Mouse (Mus musculus): ENCODE data around the gene Tnfsf18. TPM values are rescaled to one million over a fixed set of nuclear protein-coding genes. Genes with fewer than 3 reads are reported as not detected.

Tnfsf18 gene
- polyA plus RNA-seq (2014; fragmentation: Nextera tagmentation; extraction: Ambion mirVana) = 0.18 and 0.29 TPM in 2 replicates

DNA sequence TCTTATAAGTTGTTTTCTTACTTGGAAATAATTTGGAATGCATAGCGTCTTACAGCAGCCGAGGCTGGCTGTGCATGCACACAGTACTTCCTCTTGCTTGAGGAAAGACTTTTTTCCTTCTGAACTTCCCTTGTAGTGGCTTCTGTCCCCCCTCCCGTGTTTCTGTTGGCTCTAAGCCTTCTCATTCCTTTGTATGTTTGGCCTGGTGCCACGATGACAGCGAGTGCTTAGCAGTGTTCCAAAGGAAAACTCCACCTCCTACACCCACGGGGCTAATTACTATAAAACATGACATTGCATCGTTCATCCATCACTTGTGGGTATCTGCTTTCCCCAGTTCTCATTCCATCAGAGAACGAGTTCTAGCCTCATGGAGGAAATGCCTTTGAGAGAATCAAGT, at the start of gene Tnfsf18:
Tnfsf18 (plus strand) TSS at position 313 of the 400 bp plus-strand sequence.
- peak; percentile 91 for DNase-seq (ENCODE audit: low spot score)

DNA sequence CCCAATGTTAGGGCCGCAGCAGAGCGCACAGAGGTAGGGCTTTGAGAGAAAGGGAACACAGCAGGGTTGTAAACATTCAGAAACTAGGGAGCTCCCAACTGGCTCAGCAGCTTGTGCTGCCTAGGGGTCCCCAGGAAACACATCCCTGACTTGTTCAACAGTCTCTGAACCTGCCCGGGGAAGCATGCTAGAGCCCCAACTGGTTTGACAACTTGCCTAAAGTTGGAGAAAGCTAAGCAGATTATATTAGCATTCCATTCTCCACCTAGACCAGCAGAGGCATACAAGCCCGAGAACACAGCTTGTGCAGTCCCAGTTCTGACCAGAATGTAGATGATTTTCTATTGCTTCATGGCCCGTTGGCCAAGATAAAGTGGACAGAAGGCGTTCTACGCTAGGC, 49.6 kb upstream of the Tnfsf18 start:
- Histone ChIP-seq H3K36me3 (ENCODE audit: control insufficient read depth, insufficient read depth, low read length) (no peaks in the 10 kb centered on the region), H3K9ac (ENCODE audit: low read depth, low read length) (no peak overlapping the region), H3K27ac (replicated peaks; ENCODE audit: low read depth, low read length) (no peak overlapping the region), H3K4me3 (ENCODE audit: low read depth, low read length) (no peak overlapping the region), H3K9me3 (ENCODE audit: control insufficient read depth, low read length) (no peaks in the 10 kb centered on the region), H3K4me2 (ENCODE audit: low read depth, low read length) (no peak overlapping the region), H3K4me1 (ENCODE audit: control insufficient read depth, insufficient read depth, low read length) (no peaks in the 10 kb centered on the region), H3K27me3 (replicated peaks; ENCODE audit: control insufficient read depth, insufficient read depth, low read length) (no peaks in the 10 kb centered on the region)
- ATAC-seq (ENCODE audit: low read depth) = peak; percentile 94
- peak; percentile 91 for DNase-seq (ENCODE audit: low spot score)
- 73% methylated on average over 7 of the region's 7 CpGs for WGBS

More for the DNA sequence above, at the start of gene Tnfsf18:
- no peak within 1 kb of the TSS for H3K9ac ChIP-seq (ENCODE audit: low read depth, low read length)
- H3K9me3 ChIP-seq (ENCODE audit: control insufficient read depth, low read length) = no peaks in the 10 kb centered on the region
- no peak within 1 kb of the TSS for H3K4me2 ChIP-seq (ENCODE audit: low read depth, low read length)
- H3K36me3 ChIP-seq (ENCODE audit: control insufficient read depth, insufficient read depth, low read length) = no peaks in the 10 kb centered on the region
- no peaks in the 10 kb centered on the region for H3K27me3 ChIP-seq (replicated peaks; ENCODE audit: control insufficient read depth, insufficient read depth, low read length)
- H3K4me1 ChIP-seq (ENCODE audit: control insufficient read depth, insufficient read depth, low read length) = 0 out of 2 replicates have a peak, but pooled peaks cover 3% of the 10 kb centered on the region
- H3K27ac ChIP-seq (replicated peaks; ENCODE audit: low read depth, low read length) = no peak within 1 kb of the TSS
- ATAC-seq (ENCODE audit: low read depth) = peak; percentile 72; the same call in 1 of the 2 replicates
- 16% methylated on average over 8 of the region's 8 CpGs for WGBS
- no peak within 1 kb of the TSS for H3K4me3 ChIP-seq (ENCODE audit: low read depth, low read length)

DNA sequence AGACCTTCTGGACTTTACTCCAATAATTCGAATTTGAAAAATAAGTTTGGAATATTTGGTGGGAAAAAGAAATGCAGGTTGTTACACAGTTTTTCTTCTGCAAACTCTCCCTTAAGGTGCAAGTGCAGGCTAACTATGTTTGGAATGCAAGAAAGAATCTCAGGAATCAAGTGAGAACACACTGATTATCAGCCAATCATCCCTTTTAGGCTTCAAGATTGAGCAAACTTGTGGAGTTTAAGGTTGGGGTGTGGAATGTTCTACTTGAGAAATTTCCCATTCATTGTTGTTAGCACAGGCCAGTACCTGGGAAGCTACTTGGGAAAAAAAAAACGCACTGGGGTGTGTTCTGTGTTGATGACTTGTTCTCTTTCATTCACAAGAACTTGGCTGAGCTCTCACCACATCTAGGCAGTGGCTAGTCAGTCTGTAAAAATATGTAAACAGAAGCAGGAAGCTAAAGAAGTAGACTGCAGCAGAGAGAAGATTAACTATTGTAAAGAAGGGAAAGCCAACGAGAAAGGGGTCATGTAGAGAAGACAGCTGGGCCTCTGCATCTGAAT, 42.7 kb upstream of the Tnfsf18 start:
- Histone ChIP-seq H3K27me3 (replicated peaks; ENCODE audit: control insufficient read depth, insufficient read depth, low read length) (no peaks in the 10 kb centered on the region), H3K36me3 (ENCODE audit: control insufficient read depth, insufficient read depth, low read length) (no peaks in the 10 kb centered on the region), H3K9me3 (ENCODE audit: control insufficient read depth, low read length) (no peaks in the 10 kb centered on the region), H3K9ac (ENCODE audit: low read depth, low read length) (no peak overlapping the region), H3K27ac (replicated peaks; ENCODE audit: low read depth, low read length) (no peak overlapping the region), H3K4me1 (ENCODE audit: control insufficient read depth, insufficient read depth, low read length) (no peaks in the 10 kb centered on the region), H3K4me2 (ENCODE audit: low read depth, low read length) (no peak overlapping the region), H3K4me3 (ENCODE audit: low read depth, low read length) (no peak overlapping the region)
- no peak for ATAC-seq (ENCODE audit: low read depth)
- DNase-seq (ENCODE audit: low spot score) = peak; percentile 35
- WGBS = 38% methylated on average over 3 of the region's 3 CpGs

DNA sequence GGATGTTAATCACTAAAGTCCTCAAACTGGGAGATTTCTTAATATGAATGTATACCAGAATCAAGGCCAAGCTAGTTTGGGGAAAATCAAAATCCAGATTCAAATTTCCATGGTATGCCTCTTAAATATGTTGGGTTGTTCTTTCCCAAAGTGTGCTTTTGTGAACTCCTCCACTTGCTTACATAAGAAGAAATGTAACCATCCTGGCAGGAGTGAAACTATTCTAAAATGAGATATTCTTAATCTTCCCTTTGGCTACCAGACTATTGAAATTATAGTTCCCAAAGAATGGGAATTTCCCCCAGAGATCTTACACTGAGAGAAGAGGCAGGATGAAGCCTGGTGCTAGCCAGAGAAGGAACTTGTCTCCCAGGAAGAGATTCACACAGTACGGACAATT, 42.2 kb upstream of the Tnfsf18 start:
- H3K4me2 ChIP-seq (ENCODE audit: low read depth, low read length) = no peak overlapping the region
- ATAC-seq (ENCODE audit: low read depth) (no peak), DNase-seq (ENCODE audit: low spot score) (no peak)
- H3K4me3 ChIP-seq (ENCODE audit: low read depth, low read length) = no peak overlapping the region
- H3K4me1 ChIP-seq (ENCODE audit: control insufficient read depth, insufficient read depth, low read length) = no peaks in the 10 kb centered on the region
- H3K9ac ChIP-seq (ENCODE audit: low read depth, low read length) = no peak overlapping the region
- 88% methylated on average over 1 of the region's 1 CpGs for WGBS
- H3K27me3 ChIP-seq (replicated peaks; ENCODE audit: control insufficient read depth, insufficient read depth, low read length) = no peaks in the 10 kb centered on the region
- H3K27ac ChIP-seq (replicated peaks; ENCODE audit: low read depth, low read length) = no peak overlapping the region
- H3K9me3 ChIP-seq (ENCODE audit: control insufficient read depth, low read length) = no peaks in the 10 kb centered on the region
- no peaks in the 10 kb centered on the region for H3K36me3 ChIP-seq (ENCODE audit: control insufficient read depth, insufficient read depth, low read length)

DNA sequence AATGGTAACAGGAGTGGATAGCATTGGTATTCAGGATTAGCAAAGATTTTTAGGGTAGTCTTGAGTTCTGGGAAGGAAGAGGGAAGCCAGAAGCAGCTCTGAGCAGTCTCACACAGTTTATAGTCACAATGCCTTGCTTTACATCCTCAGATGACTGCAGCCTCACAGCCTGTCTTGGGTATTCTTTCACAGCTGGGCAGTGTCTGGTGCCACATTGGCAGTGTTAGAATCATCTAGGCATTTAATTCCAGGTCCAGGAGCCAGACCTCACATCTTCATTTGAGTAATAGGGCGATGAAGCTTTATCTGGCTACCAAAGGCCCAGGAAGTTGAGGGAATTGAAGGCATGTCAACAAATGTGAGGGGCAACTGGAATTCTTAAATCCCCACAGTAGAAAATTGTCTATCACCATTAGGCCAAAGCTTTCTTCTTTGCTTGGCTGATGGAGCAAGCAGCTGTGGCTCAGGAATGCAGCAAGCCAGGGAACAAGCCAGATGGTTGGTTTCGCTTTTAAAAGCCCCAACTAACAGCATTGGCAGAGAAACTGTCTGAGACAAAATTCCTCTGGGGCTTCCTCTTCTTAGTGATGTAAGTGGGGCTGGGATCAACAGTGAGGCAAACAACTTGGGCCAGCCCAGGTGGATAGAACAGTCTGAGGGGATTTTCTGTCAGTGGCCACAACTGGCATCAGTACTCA, 30.9 kb upstream of the Tnfsf18 start:
- Histone ChIP-seq H3K4me1 (ENCODE audit: control insufficient read depth, insufficient read depth, low read length) (peaks cover 5% of the 10 kb centered on the region; the same call in 1 of the 2 replicates), H3K9ac (ENCODE audit: low read depth, low read length) (no peak overlapping the region), H3K27me3 (replicated peaks; ENCODE audit: control insufficient read depth, insufficient read depth, low read length) (no peaks in the 10 kb centered on the region), H3K27ac (replicated peaks; ENCODE audit: low read depth, low read length) (peak overlapping the region; percentile 63; the same call in 1 of the 2 replicates), H3K4me2 (ENCODE audit: low read depth, low read length) (no peak overlapping the region), H3K9me3 (ENCODE audit: control insufficient read depth, low read length) (0 out of 2 replicates have a peak, but pooled peaks cover 2% of the 10 kb centered on the region), H3K36me3 (ENCODE audit: control insufficient read depth, insufficient read depth, low read length) (no peaks in the 10 kb centered on the region), H3K4me3 (ENCODE audit: low read depth, low read length) (no peak overlapping the region)
- WGBS = 39% methylated on average over 2 of the region's 2 CpGs
- peak; percentile 91 for DNase-seq (ENCODE audit: low spot score)
- peak; percentile 88 for ATAC-seq (ENCODE audit: low read depth)

DNA sequence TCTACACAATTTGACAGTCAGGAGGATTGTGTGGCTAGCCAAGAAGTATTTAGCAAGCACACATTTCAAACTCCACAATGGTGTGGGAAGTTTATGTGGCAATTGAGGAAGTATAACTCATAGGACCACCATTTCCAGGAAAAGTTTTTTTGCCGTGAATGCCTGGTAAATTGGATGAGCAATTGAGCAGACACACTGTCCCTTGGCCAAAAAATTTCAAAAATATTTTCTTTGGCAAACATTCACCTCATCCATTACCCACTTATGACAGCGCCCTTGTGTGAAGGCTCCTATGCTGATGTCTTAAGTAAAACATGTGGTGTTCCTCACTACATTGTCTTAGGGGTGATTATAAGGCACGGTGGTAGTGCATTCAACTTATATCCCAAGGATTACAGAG, 17.2 kb upstream of the Tnfsf18 start:
- 72% methylated on average over 3 of the region's 3 CpGs for WGBS
- no peaks in the 10 kb centered on the region for H3K9me3 ChIP-seq (ENCODE audit: control insufficient read depth, low read length)
- DNase-seq (ENCODE audit: low spot score) (no peak), ATAC-seq (ENCODE audit: low read depth) (no peak)
- no peak overlapping the region for H3K4me2 ChIP-seq (ENCODE audit: low read depth, low read length)
- no peaks in the 10 kb centered on the region for H3K27me3 ChIP-seq (replicated peaks; ENCODE audit: control insufficient read depth, insufficient read depth, low read length)
- no peaks in the 10 kb centered on the region for H3K36me3 ChIP-seq (ENCODE audit: control insufficient read depth, insufficient read depth, low read length)
- H3K4me3 ChIP-seq (ENCODE audit: low read depth, low read length) = no peak overlapping the region
- no peaks in the 10 kb centered on the region for H3K4me1 ChIP-seq (ENCODE audit: control insufficient read depth, insufficient read depth, low read length)
- H3K9ac ChIP-seq (ENCODE audit: low read depth, low read length) = no peak overlapping the region
- H3K27ac ChIP-seq (replicated peaks; ENCODE audit: low read depth, low read length) = no peak overlapping the region

DNA sequence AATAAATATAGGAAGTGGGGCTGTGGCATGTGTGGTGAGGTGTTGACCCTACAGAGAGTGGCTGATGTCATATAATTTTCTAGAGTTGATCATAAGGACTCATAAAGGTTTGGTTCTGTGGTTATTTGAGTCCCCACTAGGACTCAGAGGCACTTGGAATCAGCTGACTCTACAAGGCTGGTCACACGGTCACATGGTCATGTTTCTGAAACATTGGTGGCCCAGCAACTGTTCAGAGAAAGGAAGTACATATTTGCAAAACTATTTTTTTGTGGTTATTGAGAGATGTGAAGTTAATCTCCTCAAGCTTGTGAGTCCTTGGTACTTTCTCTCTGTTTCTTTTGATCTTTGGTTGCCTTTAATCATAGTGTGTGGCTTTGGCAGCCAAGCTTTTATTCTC, 14.6 kb upstream of the Tnfsf18 start:
- no peak overlapping the region for H3K4me2 ChIP-seq (ENCODE audit: low read depth, low read length)
- ATAC-seq (ENCODE audit: low read depth) = no peak
- no peaks in the 10 kb centered on the region for H3K9me3 ChIP-seq (ENCODE audit: control insufficient read depth, low read length)
- H3K27me3 ChIP-seq (replicated peaks; ENCODE audit: control insufficient read depth, insufficient read depth, low read length) = no peaks in the 10 kb centered on the region
- no peak overlapping the region for H3K27ac ChIP-seq (replicated peaks; ENCODE audit: low read depth, low read length)
- no peak overlapping the region for H3K4me3 ChIP-seq (ENCODE audit: low read depth, low read length)
- H3K4me1 ChIP-seq (ENCODE audit: control insufficient read depth, insufficient read depth, low read length) = no peaks in the 10 kb centered on the region
- no peak overlapping the region for H3K9ac ChIP-seq (ENCODE audit: low read depth, low read length)
- H3K36me3 ChIP-seq (ENCODE audit: control insufficient read depth, insufficient read depth, low read length) = no peaks in the 10 kb centered on the region
- 75% methylated on average over 1 of the region's 1 CpGs for WGBS
- DNase-seq (ENCODE audit: low spot score) = peak; percentile 35

DNA sequence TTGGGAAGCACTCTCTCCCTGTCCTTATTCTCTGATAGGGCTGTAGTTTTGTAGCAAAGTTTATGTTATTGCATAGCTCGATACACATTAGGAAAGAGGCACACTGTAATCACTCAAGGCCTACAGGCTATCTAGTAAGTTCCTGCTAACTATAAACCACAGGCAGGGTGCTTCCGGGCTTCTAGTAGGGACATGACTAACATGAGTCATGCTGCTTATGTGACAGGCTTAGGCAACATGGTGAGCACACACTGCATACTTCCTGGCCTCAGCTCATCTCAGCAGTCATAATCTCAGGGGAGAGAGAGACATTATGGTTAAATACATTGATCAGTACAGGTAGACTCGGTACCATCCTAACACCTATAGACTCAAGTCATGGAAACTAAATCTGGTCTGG, 12.2 kb upstream of the Tnfsf18 start:
- no peak for ATAC-seq (ENCODE audit: low read depth)
- Histone ChIP-seq H3K9me3 (ENCODE audit: control insufficient read depth, low read length) (no peaks in the 10 kb centered on the region), H3K27me3 (replicated peaks; ENCODE audit: control insufficient read depth, insufficient read depth, low read length) (no peaks in the 10 kb centered on the region), H3K4me1 (ENCODE audit: control insufficient read depth, insufficient read depth, low read length) (no peaks in the 10 kb centered on the region), H3K4me3 (ENCODE audit: low read depth, low read length) (no peak overlapping the region), H3K9ac (ENCODE audit: low read depth, low read length) (no peak overlapping the region), H3K36me3 (ENCODE audit: control insufficient read depth, insufficient read depth, low read length) (no peaks in the 10 kb centered on the region), H3K27ac (replicated peaks; ENCODE audit: low read depth, low read length) (no peak overlapping the region), H3K4me2 (ENCODE audit: low read depth, low read length) (no peak overlapping the region)
- WGBS = 84% methylated on average over 3 of the region's 3 CpGs
- no peak for DNase-seq (ENCODE audit: low spot score)

DNA sequence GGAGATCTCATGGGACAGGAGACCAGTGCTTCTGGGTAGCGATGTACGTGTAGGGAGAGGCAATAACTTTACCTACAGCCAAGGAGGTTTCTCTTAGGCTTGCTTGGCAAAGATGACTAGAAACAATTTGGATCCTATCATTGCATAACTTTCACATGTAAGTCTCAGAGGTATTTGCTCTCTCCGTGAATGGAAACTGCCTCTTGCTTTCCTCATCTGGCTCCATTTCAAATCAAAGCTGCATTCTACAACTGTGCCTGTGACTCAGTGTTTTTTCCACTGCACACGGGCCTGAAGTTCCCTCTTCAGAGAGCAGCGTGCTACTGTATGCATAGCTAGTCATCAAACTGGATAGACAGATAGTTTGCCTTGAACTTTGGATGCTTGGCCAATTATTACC, 7.4 kb upstream of the Tnfsf18 start:
- ATAC-seq (ENCODE audit: low read depth) (no peak), DNase-seq (ENCODE audit: low spot score) (peak; percentile 19)
- Histone ChIP-seq H3K36me3 (ENCODE audit: control insufficient read depth, insufficient read depth, low read length) (no peaks in the 10 kb centered on the region), H3K9ac (ENCODE audit: low read depth, low read length) (no peak overlapping the region), H3K4me2 (ENCODE audit: low read depth, low read length) (no peak overlapping the region), H3K9me3 (ENCODE audit: control insufficient read depth, low read length) (no peaks in the 10 kb centered on the region), H3K4me3 (ENCODE audit: low read depth, low read length) (no peak overlapping the region), H3K4me1 (ENCODE audit: control insufficient read depth, insufficient read depth, low read length) (no peaks in the 10 kb centered on the region), H3K27ac (replicated peaks; ENCODE audit: low read depth, low read length) (no peak overlapping the region), H3K27me3 (replicated peaks; ENCODE audit: control insufficient read depth, insufficient read depth, low read length) (no peaks in the 10 kb centered on the region)
- 78% methylated on average over 5 of the region's 5 CpGs for WGBS

Measured in embryonic facial prominence, embryonic 14.5 days (tissue).